Mouse (Mus musculus) cortical plate, adult 2 months (tissue): ENCODE data around the gene Pcgf6.

ENCODE experiments used
- CTCF ChIP-seq: fragments of 200-500 bp; IDR thresholded peaks from 2 replicates; pipeline ENCODE4 v1.5.1; 2011; ENCODE audit warnings: mild to moderate bottlenecking, control low read depth, low read length; ENCODE audit not compliant: insufficient read depth; ENCODE audit errors: extremely low read depth
- POLR2A ChIP-seq: fragments of 200-500 bp; IDR thresholded peaks from 2 replicates; pipeline ENCODE4 v1.6.1; 2011; ENCODE audit warnings: mild to moderate bottlenecking, low read length, control low read depth; ENCODE audit not compliant: insufficient read depth; ENCODE audit errors: extremely low read depth

- TF ChIP-seq CTCF (no peak), POLR2A (no peak)
Observed at GRCm38 (mm10) chr19:46989479-46990152, 61.1 kb downstream of the Pcgf6 start.
